Mouse (Mus musculus) liver, adult 2 months (tissue): ENCODE results near the gene Dnajc4.

Experiments used
- CTCF ChIP-seq: fragments of 200-500 bp; IDR thresholded peaks from 2 replicates; pipeline ENCODE4 v1.5.1; 2011; ENCODE audit warnings: low read depth, low read length, control low read depth
- POLR2A ChIP-seq: fragments of 200-500 bp; IDR thresholded peaks from 2 replicates; pipeline ENCODE4 v1.6.1; 2011; ENCODE audit warnings: low read length, control low read depth; ENCODE audit not compliant: insufficient read depth; ENCODE audit errors: extremely low read depth

DNA sequence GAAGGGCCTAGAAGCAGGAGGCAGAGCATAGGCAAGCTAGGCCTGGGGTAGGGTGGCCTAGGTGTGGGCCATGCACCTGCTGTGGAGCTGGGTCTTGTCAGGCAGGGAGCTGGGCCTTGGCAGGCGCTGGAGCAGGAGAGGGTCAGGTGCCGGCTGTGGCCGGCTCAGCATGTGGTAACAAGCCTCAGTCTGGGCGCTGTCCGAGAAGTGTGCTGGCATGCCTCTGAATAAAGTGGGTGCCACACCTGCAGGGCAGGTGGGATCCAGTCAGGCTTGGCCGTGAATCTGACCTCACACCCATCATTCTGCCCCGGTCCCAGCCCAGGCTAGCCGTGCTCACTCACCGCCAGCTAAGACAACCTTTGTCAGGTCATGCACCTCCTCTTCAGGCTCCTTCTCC is 21.6 kb upstream of the Dnajc4 start:
- no peak for TF ChIP-seq CTCF
- TF ChIP-seq POLR2A = no peak
